Mouse (Mus musculus): Measurements from ENCODE around the gene Chfr.
"Not testable (repeated sequence)": the region's sequence is repeated elsewhere in the genome, so short reads cannot be mapped to it uniquely, and the experiment has no call there.

Gene Chfr

DNA sequence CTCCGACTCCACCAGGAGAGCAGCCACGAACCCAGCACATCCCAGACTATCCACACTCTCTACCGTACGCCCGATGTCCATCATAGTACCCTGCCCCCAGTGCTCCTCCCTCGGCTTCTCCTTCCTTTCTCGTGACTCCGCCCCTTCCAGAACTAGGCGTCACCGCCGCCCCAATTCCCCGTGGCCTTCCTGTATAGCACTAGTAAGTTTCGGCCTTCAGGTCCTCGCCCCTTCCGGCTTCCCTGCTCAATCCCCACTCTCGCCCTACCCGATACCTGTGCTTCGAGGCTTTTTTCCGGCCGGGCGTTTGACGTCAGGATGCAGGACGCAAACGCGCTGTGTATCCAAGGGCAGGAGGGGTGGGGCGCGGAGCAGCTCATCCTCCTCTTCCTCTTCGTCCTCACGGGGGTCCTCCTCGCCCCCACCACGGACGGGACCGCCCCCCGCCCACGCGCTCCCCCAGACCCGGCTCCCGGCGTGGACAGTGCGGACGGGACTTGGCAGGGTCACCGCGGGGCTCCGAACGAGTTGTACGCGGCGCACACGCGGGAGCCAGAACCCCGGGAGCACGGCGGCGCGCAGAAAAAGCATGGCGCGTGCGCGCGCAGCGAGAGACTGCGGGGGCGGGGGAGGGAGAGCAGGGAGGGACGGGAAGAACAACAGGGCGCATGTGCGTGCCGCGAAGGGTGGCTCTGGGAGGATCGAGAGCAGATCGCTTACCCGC lies 27.9 kb upstream of the Chfr start, which contains the start of gene Gtpbp6:
Gene Gtpbp6 (minus strand): TSS at position 617 of the 724 bp plus-strand sequence.
- peak; percentile 83 to 90 for DNase-seq (ENCODE audit: low read depth in 2 of 2, low spot score in 2 of 2)

DNA sequence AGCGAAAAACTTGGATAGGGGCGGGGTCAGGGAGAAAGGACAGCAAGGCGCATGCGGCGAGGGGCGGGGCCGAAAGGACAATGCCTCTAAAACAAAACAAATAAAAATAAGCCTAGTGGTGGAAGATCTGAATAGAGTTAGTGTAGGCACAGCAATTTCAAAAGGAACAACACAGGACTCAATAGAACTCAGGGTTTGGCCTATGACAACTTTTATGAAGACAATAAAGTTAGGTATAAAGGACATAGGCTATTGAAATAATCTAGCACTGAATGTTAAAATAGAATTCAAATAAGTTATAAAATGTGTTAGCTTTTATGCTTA lies 27.4 kb upstream of the Chfr start:
- DNase-seq (ENCODE audit: low read depth in 2 of 2, low spot score in 2 of 2): no peak

DNA sequence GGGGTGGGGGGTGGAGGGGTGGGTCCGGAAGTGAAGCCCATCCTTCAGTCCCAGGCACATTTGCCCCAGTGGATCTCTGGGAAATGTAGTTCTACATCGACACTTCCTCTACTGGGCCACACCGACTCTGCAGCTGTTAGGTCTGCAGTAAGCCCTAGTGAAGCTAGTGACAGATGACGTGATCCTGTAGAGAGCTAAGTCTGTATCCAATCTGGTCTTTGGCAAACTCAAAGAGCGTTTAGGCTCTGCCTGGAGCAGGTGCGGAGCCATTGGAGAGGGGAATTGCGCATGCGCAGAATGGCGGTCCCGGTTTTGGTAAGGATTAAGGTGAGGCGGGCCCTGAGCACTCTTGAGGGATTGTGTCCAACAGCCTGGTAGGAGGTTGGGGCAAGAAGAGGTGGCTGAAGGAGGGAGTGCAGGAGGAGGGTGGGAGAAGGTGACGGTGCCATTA lies 25.6 kb upstream of the Chfr start, which contains the start of gene Zfp605:
Gene Zfp605 (plus strand): TSS at position 102 of the 451 bp plus-strand sequence.
- DNase-seq (ENCODE audit: low read depth in 2 of 2, low spot score in 2 of 2): peak; percentile 73 to 74

DNA sequence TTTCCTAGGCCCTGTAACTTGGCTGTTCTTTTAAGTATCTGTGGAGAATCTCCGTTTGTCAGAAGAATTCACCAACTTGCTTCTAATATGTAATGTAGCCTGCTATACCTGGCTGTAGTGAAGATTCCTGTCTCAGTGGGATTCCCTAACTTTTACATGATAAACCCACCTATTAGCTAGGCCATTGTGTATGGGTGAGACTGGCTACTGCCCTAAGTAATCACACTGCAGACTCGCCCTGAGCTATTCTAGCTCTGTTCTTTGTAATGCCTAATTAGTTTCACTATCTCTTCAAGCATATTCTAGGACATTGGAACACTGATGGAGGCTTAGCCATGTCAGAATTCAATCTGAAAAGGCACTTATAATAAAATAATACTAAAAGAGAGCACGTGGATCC lies 13.3 kb upstream of the Chfr start:
- not testable (repeated sequence) for DNase-seq (ENCODE audit: low read depth in 2 of 2, low spot score in 2 of 2)

DNA sequence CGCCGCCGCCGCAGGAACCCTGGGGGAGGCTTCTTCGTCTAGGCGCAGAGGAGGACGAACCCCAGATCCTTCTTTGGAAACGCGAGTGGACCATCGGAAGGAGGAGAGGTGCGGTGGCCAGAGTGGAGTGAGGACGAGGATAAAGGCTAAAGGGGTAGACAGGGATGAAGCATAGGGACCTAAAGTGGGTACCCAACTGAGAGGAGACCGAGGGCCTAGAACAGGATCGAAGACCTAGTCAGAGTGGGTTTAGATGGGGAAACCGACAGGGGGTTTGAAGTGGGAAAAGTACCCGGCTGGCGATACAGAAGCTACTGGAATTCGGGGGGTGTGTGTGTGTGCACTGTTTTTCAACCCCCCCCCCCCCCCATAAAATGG lies 434 bp downstream of the Chfr start:
- no peak for DNase-seq (ENCODE audit: low read depth in 2 of 2, low spot score in 2 of 2)

DNA sequence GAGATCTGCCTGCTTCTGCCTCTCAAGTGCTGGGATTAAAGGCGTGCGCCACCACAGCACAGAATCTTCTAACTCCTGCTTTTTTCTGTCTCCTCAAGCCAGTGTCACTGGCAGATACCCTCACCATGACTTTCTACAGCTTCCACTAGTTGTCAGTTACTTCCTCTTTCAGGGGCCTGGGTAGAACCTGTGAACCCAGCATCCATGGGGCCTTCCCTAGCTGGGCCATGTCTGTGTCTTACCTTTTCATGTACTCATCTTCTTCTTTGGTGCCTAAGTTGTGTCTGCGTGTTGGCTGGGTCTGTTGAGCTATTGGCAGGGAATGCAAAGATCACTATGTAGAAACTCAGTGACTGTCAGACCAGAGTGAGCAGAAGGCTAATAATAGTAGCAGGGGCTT lies 2.2 kb downstream of the Chfr start:
- DNase-seq (ENCODE audit: low read depth in 2 of 2, low spot score in 2 of 2): no peak

DNA sequence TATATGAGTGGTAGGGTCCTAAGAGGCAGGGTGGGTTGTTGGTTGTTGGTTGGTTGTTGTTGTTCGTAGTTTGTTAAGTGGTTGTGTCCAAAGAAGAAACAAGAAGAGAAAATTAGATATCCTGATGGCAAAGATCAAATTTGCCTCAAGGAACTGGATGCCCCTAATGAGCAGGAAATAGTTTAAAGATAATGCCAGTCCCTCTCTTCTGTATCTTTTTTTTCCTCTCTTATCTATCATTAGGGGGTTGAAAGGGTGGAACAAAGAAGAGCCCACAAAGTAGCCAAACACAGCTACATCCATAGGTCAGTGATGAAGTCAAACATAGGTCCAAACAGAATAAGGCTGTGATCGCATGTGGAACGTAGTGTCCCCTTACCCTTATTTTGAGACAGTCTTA lies 3.7 kb downstream of the Chfr start:
- DNase-seq (ENCODE audit: low read depth in 2 of 2, low spot score in 2 of 2): no peak

DNA sequence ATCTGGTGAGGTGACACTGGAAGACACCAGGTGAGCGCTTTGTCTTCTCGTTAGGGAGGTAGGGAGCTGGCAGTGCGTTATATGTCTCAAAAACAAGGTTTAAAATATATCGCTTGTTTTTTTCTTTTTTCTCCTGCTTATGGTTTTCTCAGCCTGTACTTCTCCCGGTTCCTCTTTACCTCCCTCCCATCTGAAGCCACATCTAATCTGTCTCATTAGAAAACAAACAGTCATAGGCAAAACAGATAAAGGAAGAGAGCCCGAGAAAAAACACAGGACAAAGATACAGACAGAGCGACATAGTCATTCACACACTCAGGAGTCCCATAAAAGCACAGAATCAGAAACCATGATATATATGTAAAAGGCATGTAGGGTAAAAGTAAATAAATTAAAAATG lies 4.8 kb downstream of the Chfr start:
- DNase-seq (ENCODE audit: low read depth in 2 of 2, low spot score in 2 of 2): no peak

DNA sequence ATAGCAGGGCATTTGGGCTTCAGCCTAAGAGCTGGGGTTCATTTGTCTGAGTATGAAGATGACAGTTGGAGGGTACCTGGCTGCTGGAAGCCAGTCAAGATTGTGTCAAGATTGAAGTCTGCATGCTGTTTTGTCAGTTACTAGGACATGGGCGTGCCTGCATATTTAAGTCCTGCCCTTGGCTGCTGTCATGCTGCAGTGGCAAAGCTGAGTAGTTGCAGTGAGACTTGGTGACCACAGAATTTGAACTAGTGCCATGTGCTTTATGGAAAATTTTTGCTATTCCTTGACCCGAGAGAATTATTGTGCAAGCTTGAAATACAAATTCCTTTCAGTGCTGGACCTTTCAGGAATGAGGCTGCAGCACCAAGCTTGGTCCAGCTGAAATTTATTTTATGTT lies 6.7 kb downstream of the Chfr start:
- no peak for DNase-seq (ENCODE audit: low read depth in 2 of 2, low spot score in 2 of 2)

DNA sequence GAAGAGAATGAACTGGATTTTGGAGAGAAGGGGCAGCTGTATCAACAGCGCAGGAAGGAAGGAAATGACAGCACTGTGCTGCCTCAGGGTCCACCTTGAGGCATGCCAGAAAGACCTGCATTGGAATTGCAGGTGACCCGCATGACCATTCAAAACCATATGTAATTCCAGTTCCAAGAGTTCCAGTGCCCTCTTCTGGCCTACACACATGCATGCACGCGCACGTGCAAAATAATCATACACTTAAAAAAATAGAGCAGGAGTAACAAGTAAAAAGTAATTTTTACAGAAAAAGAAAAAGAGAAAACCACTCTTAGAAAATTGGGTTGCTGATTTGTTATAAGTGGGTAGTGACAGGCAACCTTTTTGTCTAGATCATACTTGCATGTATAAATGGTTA lies 7.4 kb downstream of the Chfr start:
- DNase-seq (ENCODE audit: low read depth in 2 of 2, low spot score in 2 of 2): no peak

DNA sequence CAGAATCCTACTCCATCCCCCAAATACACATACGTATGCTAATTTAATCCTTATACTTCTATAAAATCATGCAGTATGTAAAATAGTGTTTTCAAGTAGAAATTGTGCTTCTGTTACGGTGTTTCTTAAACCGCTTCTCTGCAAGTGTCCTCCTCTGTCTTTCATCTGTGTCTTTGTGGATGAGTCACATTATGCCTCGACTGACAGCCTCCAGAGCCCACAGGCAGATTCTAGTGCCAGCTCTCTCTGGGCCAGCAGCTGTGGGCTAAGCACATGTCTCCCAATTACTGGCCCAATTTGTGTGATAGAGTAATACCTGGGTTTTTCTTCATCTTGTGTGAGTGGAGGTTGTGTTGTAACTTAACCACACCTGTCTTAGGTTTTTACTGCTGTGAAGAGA lies 33.7 kb downstream of the Chfr start:
- DNase-seq (ENCODE audit: low read depth in 2 of 2, low spot score in 2 of 2): no peak

DNA sequence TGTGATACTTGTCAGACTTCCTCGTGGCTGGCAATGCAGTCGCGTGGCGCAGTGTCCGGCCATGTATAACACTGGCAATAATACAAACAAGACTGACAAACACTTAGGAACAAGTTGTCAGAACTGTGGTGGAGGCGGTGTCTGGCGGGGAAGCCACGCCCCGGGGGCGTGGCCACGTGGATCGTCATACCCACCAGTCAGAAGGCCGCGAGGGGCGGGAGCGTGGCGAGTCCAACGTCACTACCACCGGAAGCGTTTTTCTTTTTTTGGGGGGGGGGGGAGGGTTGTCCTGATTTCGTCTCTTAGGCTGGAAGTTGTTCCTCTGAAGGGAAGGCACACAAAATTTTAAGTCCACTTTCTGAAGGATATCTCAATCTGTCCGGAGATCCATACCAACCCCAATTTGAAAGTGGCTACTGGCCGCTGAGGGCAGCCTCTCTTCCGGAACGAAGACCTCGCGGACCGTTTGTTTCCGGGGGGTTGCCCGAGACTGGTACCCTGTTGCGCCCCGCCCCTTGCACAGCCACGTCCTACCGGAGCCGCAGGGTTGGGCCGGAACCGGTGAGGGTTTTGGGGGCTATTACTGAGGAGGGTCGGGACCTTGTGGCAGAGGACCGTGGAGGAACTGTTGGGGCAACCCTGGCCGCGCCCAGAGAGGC lies 40.8 kb downstream of the Chfr start, which contains the start of gene Golga3:
Gene Golga3 (plus strand): TSS at position 340 of the 659 bp plus-strand sequence.
- DNase-seq (ENCODE audit: low read depth in 2 of 2, low spot score in 2 of 2): peak; percentile 85 to 89

DNA sequence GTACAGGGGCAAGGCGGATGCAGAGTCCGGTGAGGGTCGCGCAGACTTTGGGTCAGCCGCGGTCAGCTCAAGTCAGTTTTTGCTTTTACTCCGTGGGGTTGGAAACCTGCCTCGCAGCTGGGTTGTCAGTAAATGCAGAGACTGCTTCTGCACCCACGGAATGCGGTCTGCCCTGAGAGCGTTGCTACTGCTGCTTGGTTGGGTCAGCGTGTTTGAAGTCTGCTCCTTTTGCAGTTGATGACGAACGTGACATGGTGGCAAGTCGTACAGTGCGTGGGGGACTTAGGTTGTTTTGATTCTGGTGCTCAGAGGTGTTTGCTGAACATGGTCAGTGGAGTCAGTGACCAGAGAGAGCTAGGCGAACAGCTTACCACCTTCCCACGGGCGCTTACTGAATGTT lies 41.4 kb downstream of the Chfr start:
- DNase-seq (ENCODE audit: low read depth in 2 of 2, low spot score in 2 of 2): peak in 1 of 2 experiments; percentile 32

DNA sequence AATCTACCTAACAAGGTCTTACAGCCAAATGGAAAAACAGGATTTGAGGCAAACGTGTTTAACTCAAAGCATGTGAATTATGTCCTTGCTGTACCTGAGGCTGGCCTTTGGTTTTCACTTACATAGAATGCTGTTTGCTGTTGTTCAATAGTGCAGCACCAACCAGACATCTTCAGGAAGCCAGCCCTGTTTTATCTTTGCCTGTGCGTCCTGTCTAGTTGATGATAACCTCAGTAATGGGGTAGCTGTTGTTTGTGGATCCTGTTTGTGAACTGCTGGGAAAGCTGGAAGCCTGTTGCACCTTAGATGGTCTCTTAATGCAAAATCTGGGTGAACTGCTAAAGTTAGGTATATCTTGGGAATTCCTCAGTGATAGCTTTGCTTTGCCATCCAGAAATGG lies 43.0 kb downstream of the Chfr start:
- DNase-seq (ENCODE audit: low read depth in 2 of 2, low spot score in 2 of 2): no peak

DNA sequence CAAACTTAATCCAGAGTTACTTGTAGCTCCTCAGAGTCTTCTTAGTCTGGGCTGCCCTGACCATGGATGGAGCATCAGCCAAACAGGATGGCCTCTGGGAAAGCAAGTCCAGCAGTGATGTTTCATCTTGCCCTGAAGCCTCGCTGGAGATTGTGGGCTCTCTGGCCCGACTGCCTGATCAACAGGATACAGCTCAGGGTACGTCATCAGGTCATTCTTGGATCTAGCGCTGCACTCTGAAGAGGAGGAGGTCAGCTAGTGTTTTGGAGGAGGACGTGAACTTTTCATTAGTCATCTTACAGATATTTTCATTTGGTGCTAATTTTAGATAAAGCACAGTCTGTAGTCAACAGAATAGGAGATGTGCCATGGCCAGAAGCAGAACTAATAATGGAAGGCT lies 46.1 kb downstream of the Chfr start:
- no peak for DNase-seq (ENCODE audit: low read depth in 2 of 2, low spot score in 2 of 2)

DNA sequence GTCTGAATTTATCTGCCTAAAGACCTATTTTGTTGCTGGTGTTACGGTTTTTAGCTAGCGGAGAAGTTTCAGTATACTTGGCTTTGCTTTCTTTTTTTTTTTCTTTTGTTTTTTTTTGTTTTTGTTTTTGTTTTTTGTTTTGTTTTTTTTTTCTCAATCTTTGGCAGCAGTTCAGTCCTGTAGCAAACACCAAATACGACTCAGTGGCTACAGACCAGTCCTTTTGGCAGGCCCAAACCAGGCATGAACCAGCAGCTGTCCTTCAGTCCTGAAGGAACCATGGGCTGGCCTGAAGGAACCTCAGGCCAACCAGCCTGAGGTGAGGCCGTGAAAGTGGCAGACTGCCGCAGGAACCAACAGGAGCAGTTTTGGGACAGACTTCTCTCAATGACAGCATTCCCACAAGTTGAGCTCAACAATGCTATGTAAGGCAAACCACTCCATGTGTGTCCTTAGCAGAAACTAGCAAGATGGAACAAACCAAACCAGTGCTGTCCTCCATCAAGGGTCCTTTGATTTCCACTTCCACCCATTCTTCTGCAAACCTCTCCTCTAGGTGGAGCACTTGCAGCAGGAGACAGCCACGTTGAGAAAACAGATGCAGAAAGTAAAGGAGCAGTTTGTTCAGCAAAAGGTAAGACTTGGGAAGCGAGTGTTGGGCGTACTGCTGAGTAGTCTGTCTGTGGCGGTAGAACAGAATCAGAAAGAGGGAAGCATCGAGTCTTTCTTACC lies 67.7 kb downstream of the Chfr start:
- peak; percentile 1 to 2 for DNase-seq (ENCODE audit: low read depth in 2 of 2, low spot score in 2 of 2)

DNA sequence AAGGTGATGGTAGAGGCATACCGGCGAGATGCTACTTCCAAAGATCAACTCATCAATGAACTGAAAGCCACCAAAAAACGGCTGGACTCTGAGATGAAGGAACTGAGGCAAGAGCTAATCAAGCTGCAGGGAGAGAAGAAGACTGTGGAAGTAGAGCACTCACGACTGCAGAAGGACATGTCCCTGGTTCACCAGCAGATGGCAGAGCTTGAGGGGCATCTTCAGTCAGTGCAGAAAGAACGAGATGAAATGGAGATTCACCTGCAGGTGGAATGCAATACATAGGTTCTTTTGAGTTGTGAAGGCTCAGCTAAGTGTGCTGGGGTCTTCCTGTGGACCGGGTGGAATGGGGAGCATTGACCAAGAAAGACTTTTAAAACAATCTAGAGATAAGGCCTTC lies 69.1 kb downstream of the Chfr start:
- peak in 1 of 2 experiments; percentile 1 for DNase-seq (ENCODE audit: low read depth in 2 of 2, low spot score in 2 of 2)

DNA sequence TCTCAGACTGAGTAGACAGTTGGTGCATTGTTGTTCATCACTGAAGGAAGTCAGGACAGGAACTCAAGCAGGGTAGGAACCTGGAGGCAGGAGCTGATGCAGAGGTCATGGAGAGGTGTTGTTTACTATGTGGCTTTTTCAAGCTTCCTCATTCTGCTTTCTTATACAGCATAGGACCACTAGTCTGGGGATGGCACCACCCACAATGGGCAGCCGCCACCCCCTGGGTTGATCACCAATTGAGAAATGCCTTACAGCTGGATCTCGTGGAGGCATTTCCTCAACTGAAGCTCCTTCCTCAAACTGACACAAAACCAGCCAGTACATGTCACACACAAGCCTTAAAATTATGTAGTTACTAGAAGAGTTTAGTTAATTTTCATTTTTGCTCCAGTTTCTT lies 75.7 kb downstream of the Chfr start:
- no peak for DNase-seq (ENCODE audit: low read depth in 2 of 2, low spot score in 2 of 2)

DNA sequence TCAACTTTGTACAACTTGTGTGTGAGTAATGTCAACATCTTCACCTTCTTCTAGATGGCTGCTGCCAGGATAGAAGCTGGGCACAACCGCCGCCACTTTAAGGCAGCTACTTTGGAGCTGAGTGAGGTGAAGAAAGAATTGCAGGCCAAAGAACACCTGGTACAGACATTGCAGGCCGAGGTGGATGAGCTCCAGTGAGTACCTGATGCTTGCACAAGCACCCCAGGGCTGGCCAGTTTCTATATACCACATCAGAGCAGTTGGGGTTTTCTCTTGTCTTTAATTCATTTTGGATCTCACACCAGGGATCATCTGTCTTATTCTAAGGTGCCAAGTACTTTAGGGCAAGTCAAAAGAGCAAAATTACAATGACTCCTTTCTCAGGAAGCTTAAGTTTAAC lies 81.1 kb downstream of the Chfr start:
- no peak for DNase-seq (ENCODE audit: low read depth in 2 of 2, low spot score in 2 of 2)

DNA sequence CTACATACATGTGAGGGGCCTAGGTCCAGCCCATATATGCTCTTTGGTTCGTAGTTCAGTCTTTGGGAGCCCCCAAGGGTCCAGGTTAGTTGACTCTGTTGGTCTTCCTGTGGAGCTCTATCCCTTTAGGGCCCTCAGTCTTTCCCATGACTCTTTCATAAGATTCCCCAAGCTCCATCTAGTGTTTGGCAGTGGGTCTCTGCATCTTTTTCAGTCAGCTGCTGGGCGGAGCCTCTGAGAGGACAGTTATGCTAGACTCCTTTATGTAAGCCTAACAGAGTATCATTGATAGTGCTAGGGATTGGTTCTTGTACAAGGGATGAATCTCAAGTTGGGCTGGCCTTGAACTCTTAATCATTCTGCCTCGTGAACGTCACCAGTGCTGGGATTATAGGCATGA lies 84.7 kb downstream of the Chfr start:
- no peak for DNase-seq (ENCODE audit: low read depth in 2 of 2, low spot score in 2 of 2)
